Mouse (Mus musculus) intestine, embryonic 16.5 days (tissue): Measurements from ENCODE around the gene Cacna1s. TPM values are rescaled to one million over a fixed set of nuclear protein-coding genes. Genes with fewer than 3 reads are reported as not detected.
A peak's percentile ranks its signal among the peaks of the same experiment; 100 is the strongest.

Experiments used
- ATAC-seq: fragments of 200-750 bp; cut with Nextera tagmentation; 2 replicates; pipeline ENCODE4 v1.8.0; 2017; ENCODE audit warnings: moderate TSS enrichment, moderate library complexity
- H3K27ac ChIP-seq: fragments of 300-500 bp; sonication (generic); 2 replicates; pipeline ENCODE4 v1.5.1; 2014; ENCODE audit warnings: mild to moderate bottlenecking, low read length
- H3K27me3 ChIP-seq: fragments of 300-500 bp; sonication (generic); replicated peaks from 2 replicates; pipeline ENCODE4 v1.6.1; 2014; ENCODE audit warnings: low read length, control low read depth, mixed read lengths; ENCODE audit not compliant: control insufficient read depth, insufficient read depth
- H3K36me3 ChIP-seq: fragments of 300-500 bp; sonication (generic); 2 replicates; pipeline ENCODE4 v1.6.1; 2014; ENCODE audit warnings: low read length, control low read depth; ENCODE audit not compliant: control insufficient read depth, insufficient read depth
- H3K4me1 ChIP-seq: fragments of 300-500 bp; sonication (generic); 2 replicates; pipeline ENCODE4 v1.6.1; 2014; ENCODE audit warnings: low read length, control low read depth, mixed read lengths; ENCODE audit not compliant: control insufficient read depth, insufficient read depth
- H3K4me2 ChIP-seq: fragments of 300-500 bp; sonication (generic); 2 replicates; pipeline ENCODE4 v1.6.1; 2014; ENCODE audit warnings: low read depth, low read length, control low read depth
- H3K4me3 ChIP-seq: fragments of 300-500 bp; sonication (generic); 2 replicates; pipeline ENCODE4 v1.5.1; 2014; ENCODE audit warnings: mild to moderate bottlenecking, low read length
- H3K9ac ChIP-seq: fragments of 300-500 bp; sonication (generic); 2 replicates; pipeline ENCODE4 v1.6.1; 2014; ENCODE audit warnings: low read depth, low read length
- H3K9me3 ChIP-seq: fragments of 300-500 bp; sonication (generic); 2 replicates; pipeline ENCODE4 v1.6.1; 2016; ENCODE audit warnings: low read length, control low read depth; ENCODE audit not compliant: control insufficient read depth
- WGBS: fragments of 180-500 bp; shearing (Covaris S2); extraction: QIAGEN DNeasy Blood & Tissue Kit; methylation state at CpG from one replicate; pipeline ENCODE4 v1.1.7; 2014; 5-methylcytosine and 5-hydroxymethylcytosine counted together
- polyA plus RNA-seq: library from polyadenylated mRNA; unstranded; fragments of >200 nt; fragmentation: Nextera tagmentation; extraction: Ambion mirVana; gene quantifications from 2 replicates; pipeline ENCODE4 v1.2.1, GENCODE M21; 2015

The Cacna1s gene
- polyA plus RNA-seq, 1 experiment from 2014 or later: not detected

- Histone ChIP-seq H3K9ac (peak overlapping the region; percentile 41), H3K36me3 (no peaks in the 10 kb centered on the region), H3K4me2 (peak overlapping the region; percentile 41), H3K9me3 (no peaks in the 10 kb centered on the region), H3K4me1 (peaks cover 89% of the 10 kb centered on the region), H3K4me3 (peak overlapping the region; percentile 18; the same call in 1 of the 2 replicates), H3K27ac (peak overlapping the region; percentile 85), H3K27me3 (no peaks in the 10 kb centered on the region)
- WGBS: 41% methylated on average over 4 of the region's 4 CpGs
- ATAC-seq: no peak
Observed at GRCm38 (mm10) chr1:136136547-136136946, 84.0 kb downstream of the Cacna1s start.

GRCm38 (mm10) chr1:136137071-136137531 lies 84.6 kb downstream of the Cacna1s start:
- 30% methylated on average over 7 of the region's 7 CpGs for WGBS
- H3K9me3 ChIP-seq: no peaks in the 10 kb centered on the region
- H3K36me3 ChIP-seq: no peaks in the 10 kb centered on the region
- peaks cover 86% of the 10 kb centered on the region for H3K4me1 ChIP-seq
- peak overlapping the region; percentile 41 for H3K9ac ChIP-seq
- H3K4me2 ChIP-seq: peak overlapping the region; percentile 41
- peak overlapping the region; percentile 85 for H3K27ac ChIP-seq
- H3K4me3 ChIP-seq: peak overlapping the region; percentile 18; the same call in 1 of the 2 replicates
- H3K27me3 ChIP-seq: no peaks in the 10 kb centered on the region
- ATAC-seq: peak; percentile 16

GRCm38 (mm10) chr1:136137575-136137974 lies 85.0 kb downstream of the Cacna1s start:
- Histone ChIP-seq H3K9me3 (no peaks in the 10 kb centered on the region), H3K36me3 (no peaks in the 10 kb centered on the region), H3K4me2 (peak overlapping the region; percentile 41; the same call in 1 of the 2 replicates), H3K9ac (peak overlapping the region; percentile 41), H3K27me3 (no peaks in the 10 kb centered on the region), H3K27ac (peak overlapping the region; percentile 85), H3K4me1 (peaks cover 86% of the 10 kb centered on the region), H3K4me3 (no peak overlapping the region)
- 2% methylated on average over 4 of the region's 4 CpGs for WGBS
- ATAC-seq: no peak

- H3K4me2 ChIP-seq: no peak overlapping the region
- ATAC-seq: no peak
- H3K36me3 ChIP-seq: no peaks in the 10 kb centered on the region
- H3K4me1 ChIP-seq: peaks cover 82% of the 10 kb centered on the region
- H3K9me3 ChIP-seq: no peaks in the 10 kb centered on the region
- no peak overlapping the region for H3K4me3 ChIP-seq
- H3K27ac ChIP-seq: peak overlapping the region; percentile 85
- no peaks in the 10 kb centered on the region for H3K27me3 ChIP-seq
- peak overlapping the region; percentile 41 for H3K9ac ChIP-seq
- WGBS: 29% methylated on average over 10 of the region's 10 CpGs
Observed at GRCm38 (mm10) chr1:136138191-136138830, 85.8 kb downstream of the Cacna1s start.

GRCm38 (mm10) chr1:136139990-136140640 lies 87.6 kb downstream of the Cacna1s start:
- 3% methylated on average over 32 of the region's 32 CpGs for WGBS
- H3K9ac ChIP-seq: peak overlapping the region; percentile 80
- H3K4me2 ChIP-seq: peak overlapping the region; percentile 85
- ATAC-seq: peak; percentile 54
- peak overlapping the region; percentile 80 for H3K27ac ChIP-seq
- H3K4me1 ChIP-seq: peaks cover 67% of the 10 kb centered on the region
- H3K9me3 ChIP-seq: no peaks in the 10 kb centered on the region
- no peaks in the 10 kb centered on the region for H3K27me3 ChIP-seq
- H3K4me3 ChIP-seq: peak overlapping the region; percentile 56
- no peaks in the 10 kb centered on the region for H3K36me3 ChIP-seq

GRCm38 (mm10) chr1:136141176-136141950 lies 88.8 kb downstream of the Cacna1s start:
- no peak overlapping the region for H3K4me3 ChIP-seq
- H3K9ac ChIP-seq: no peak overlapping the region
- H3K27me3 ChIP-seq: no peaks in the 10 kb centered on the region
- 85% methylated on average over 11 of the region's 11 CpGs for WGBS
- no peak overlapping the region for H3K27ac ChIP-seq
- no peak overlapping the region for H3K4me2 ChIP-seq
- ATAC-seq: no peak
- peaks cover 55% of the 10 kb centered on the region for H3K4me1 ChIP-seq
- no peaks in the 10 kb centered on the region for H3K36me3 ChIP-seq
- H3K9me3 ChIP-seq: no peaks in the 10 kb centered on the region

GRCm38 (mm10) chr1:136142336-136142735 lies 89.8 kb downstream of the Cacna1s start:
- Histone ChIP-seq H3K9me3 (no peaks in the 10 kb centered on the region), H3K27me3 (no peaks in the 10 kb centered on the region), H3K4me1 (peaks cover 46% of the 10 kb centered on the region), H3K4me3 (no peak overlapping the region), H3K9ac (no peak overlapping the region), H3K36me3 (no peaks in the 10 kb centered on the region; the same call in 1 of the 2 replicates), H3K4me2 (no peak overlapping the region), H3K27ac (no peak overlapping the region)
- peak; percentile 10; the same call in 1 of the 2 replicates for ATAC-seq
- WGBS: 30% methylated on average over 6 of the region's 6 CpGs

GRCm38 (mm10) chr1:136143514-136143913 lies 91.0 kb downstream of the Cacna1s start:
- peaks cover 34% of the 10 kb centered on the region for H3K4me1 ChIP-seq
- no peak overlapping the region for H3K4me3 ChIP-seq
- no peak overlapping the region for H3K27ac ChIP-seq
- H3K27me3 ChIP-seq: no peaks in the 10 kb centered on the region
- H3K36me3 ChIP-seq: no peaks in the 10 kb centered on the region; the same call in none of the 2 replicates
- ATAC-seq: no peak
- no peak overlapping the region for H3K9ac ChIP-seq
- no peaks in the 10 kb centered on the region for H3K9me3 ChIP-seq
- WGBS: 86% methylated on average over 10 of the region's 10 CpGs
- H3K4me2 ChIP-seq: no peak overlapping the region

GRCm38 (mm10) chr1:136149702-136150101 lies 97.2 kb downstream of the Cacna1s start:
- H3K36me3 ChIP-seq: peaks cover 22% of the 10 kb centered on the region

More at GRCm38 (mm10) chr1:136149702-136150101, 97.2 kb downstream of the Cacna1s start:
- no peaks in the 10 kb centered on the region for H3K27me3 ChIP-seq
- no peak overlapping the region for H3K27ac ChIP-seq
- 0 out of 2 replicates have a peak, but pooled peaks have one; percentile 36 for ATAC-seq
- no peak overlapping the region for H3K4me2 ChIP-seq
- WGBS: 84% methylated on average over 9 of the region's 9 CpGs
- no peak overlapping the region for H3K9ac ChIP-seq
- H3K4me3 ChIP-seq: no peak overlapping the region
- no peaks in the 10 kb centered on the region; the same call in 1 of the 2 replicates for H3K4me1 ChIP-seq
- no peaks in the 10 kb centered on the region for H3K9me3 ChIP-seq
